Mouse (Mus musculus): Measurements from ENCODE around the gene Ano4. TPM values are rescaled to one million over a fixed set of nuclear protein-coding genes. Genes with fewer than 3 reads are reported as not detected.

The Ano4 gene
- 2.5 and 4.1 TPM in 2 replicates for polyA plus RNA-seq (2014; fragmentation: Nextera tagmentation; extraction: Ambion mirVana)

- no peak within 1 kb of the TSS for H3K27ac ChIP-seq (ENCODE audit: low read depth, low read length)
- DNase-seq (ENCODE audit: low spot score) (peak; percentile 54), ATAC-seq (ENCODE audit: low FRiP score) (peak; percentile 82)
- peak within 1 kb of the TSS; percentile 68 for H3K4me2 ChIP-seq (replicated peaks; ENCODE audit: low read depth, low read length)
- no peaks in the 10 kb centered on the region for H3K9me3 ChIP-seq (ENCODE audit: control insufficient read depth, low read length)
- no peaks in the 10 kb centered on the region for H3K36me3 ChIP-seq (ENCODE audit: control insufficient read depth, insufficient read depth, low read length)
- H3K4me3 ChIP-seq (ENCODE audit: low read depth, low read length): peak within 1 kb of the TSS; percentile 41
- under 1% methylated on average over 65 of the region's 70 CpGs for WGBS
- H3K9ac ChIP-seq (ENCODE audit: low read depth, low read length): peak within 1 kb of the TSS; percentile 45; the same call in 1 of the 2 replicates
- no peaks in the 10 kb centered on the region; the same call in 1 of the 2 replicates for H3K4me1 ChIP-seq (replicated peaks; ENCODE audit: control insufficient read depth, insufficient read depth, low read length)
- peaks cover 32% of the 10 kb centered on the region for H3K27me3 ChIP-seq (ENCODE audit: control insufficient read depth, insufficient read depth, low read length)
Observed at GRCm38 (mm10) chr10:89344491-89345195, at the start of gene Ano4. Gene Ano4, minus strand, starts transcription at chr10:89344762.

- no peaks in the 10 kb centered on the region for H3K9me3 ChIP-seq (ENCODE audit: control insufficient read depth, low read length)
- H3K36me3 ChIP-seq (ENCODE audit: control insufficient read depth, insufficient read depth, low read length): no peaks in the 10 kb centered on the region
- H3K27ac ChIP-seq (ENCODE audit: low read depth, low read length): no peak overlapping the region
- no peak for ATAC-seq (ENCODE audit: low FRiP score)
- WGBS: 43% methylated on average over 4 of the region's 4 CpGs
- no peaks in the 10 kb centered on the region for H3K4me1 ChIP-seq (replicated peaks; ENCODE audit: control insufficient read depth, insufficient read depth, low read length)
- no peak for DNase-seq (ENCODE audit: low spot score)
- no peak overlapping the region for H3K4me2 ChIP-seq (replicated peaks; ENCODE audit: low read depth, low read length)
- no peak overlapping the region for H3K9ac ChIP-seq (ENCODE audit: low read depth, low read length)
- no peaks in the 10 kb centered on the region for H3K27me3 ChIP-seq (ENCODE audit: control insufficient read depth, insufficient read depth, low read length)
- H3K4me3 ChIP-seq (ENCODE audit: low read depth, low read length): no peak overlapping the region
Observed at GRCm38 (mm10) chr10:89392687-89393086, 48.1 kb upstream of the Ano4 start.

- Histone ChIP-seq H3K4me3 (ENCODE audit: low read depth, low read length) (no peak overlapping the region), H3K4me1 (replicated peaks; ENCODE audit: control insufficient read depth, insufficient read depth, low read length) (no peaks in the 10 kb centered on the region), H3K36me3 (ENCODE audit: control insufficient read depth, insufficient read depth, low read length) (no peaks in the 10 kb centered on the region), H3K9ac (ENCODE audit: low read depth, low read length) (no peak overlapping the region), H3K27me3 (ENCODE audit: control insufficient read depth, insufficient read depth, low read length) (no peaks in the 10 kb centered on the region), H3K27ac (ENCODE audit: low read depth, low read length) (no peak overlapping the region), H3K4me2 (replicated peaks; ENCODE audit: low read depth, low read length) (no peak overlapping the region), H3K9me3 (ENCODE audit: control insufficient read depth, low read length) (no peaks in the 10 kb centered on the region)
- DNase-seq (ENCODE audit: low spot score) (no peak), ATAC-seq (ENCODE audit: low FRiP score) (no peak)
- WGBS: 82% methylated on average over 4 of the region's 4 CpGs
Observed at GRCm38 (mm10) chr10:89391571-89392163, 47.1 kb upstream of the Ano4 start.

- Histone ChIP-seq H3K9me3 (ENCODE audit: control insufficient read depth, low read length) (no peaks in the 10 kb centered on the region), H3K36me3 (ENCODE audit: control insufficient read depth, insufficient read depth, low read length) (no peaks in the 10 kb centered on the region), H3K27me3 (ENCODE audit: control insufficient read depth, insufficient read depth, low read length) (no peaks in the 10 kb centered on the region), H3K9ac (ENCODE audit: low read depth, low read length) (no peak overlapping the region), H3K27ac (ENCODE audit: low read depth, low read length) (no peak overlapping the region), H3K4me3 (ENCODE audit: low read depth, low read length) (no peak overlapping the region), H3K4me1 (replicated peaks; ENCODE audit: control insufficient read depth, insufficient read depth, low read length) (no peaks in the 10 kb centered on the region), H3K4me2 (replicated peaks; ENCODE audit: low read depth, low read length) (no peak overlapping the region)
- 88% methylated on average over 3 of the region's 3 CpGs for WGBS
- ATAC-seq (ENCODE audit: low FRiP score): no peak
- DNase-seq (ENCODE audit: low spot score): no peak
Observed at GRCm38 (mm10) chr10:89386461-89386860, 41.9 kb upstream of the Ano4 start.

GRCm38 (mm10) chr10:89383462-89383861 is 38.9 kb upstream of the Ano4 start:
- DNase-seq (ENCODE audit: low spot score) (peak; percentile 89), ATAC-seq (ENCODE audit: low FRiP score) (peak; percentile 77; the same call in 1 of the 2 replicates)
- Histone ChIP-seq H3K9me3 (ENCODE audit: control insufficient read depth, low read length) (no peaks in the 10 kb centered on the region), H3K4me3 (ENCODE audit: low read depth, low read length) (no peak overlapping the region), H3K4me2 (replicated peaks; ENCODE audit: low read depth, low read length) (no peak overlapping the region), H3K4me1 (replicated peaks; ENCODE audit: control insufficient read depth, insufficient read depth, low read length) (no peaks in the 10 kb centered on the region), H3K9ac (ENCODE audit: low read depth, low read length) (no peak overlapping the region), H3K36me3 (ENCODE audit: control insufficient read depth, insufficient read depth, low read length) (no peaks in the 10 kb centered on the region), H3K27ac (ENCODE audit: low read depth, low read length) (no peak overlapping the region), H3K27me3 (ENCODE audit: control insufficient read depth, insufficient read depth, low read length) (no peaks in the 10 kb centered on the region)
- 5% methylated on average over 5 of the region's 5 CpGs for WGBS

GRCm38 (mm10) chr10:89377750-89378149 is 33.2 kb upstream of the Ano4 start:
- Histone ChIP-seq H3K9ac (ENCODE audit: low read depth, low read length) (no peak overlapping the region), H3K36me3 (ENCODE audit: control insufficient read depth, insufficient read depth, low read length) (no peaks in the 10 kb centered on the region), H3K27me3 (ENCODE audit: control insufficient read depth, insufficient read depth, low read length) (no peaks in the 10 kb centered on the region), H3K9me3 (ENCODE audit: control insufficient read depth, low read length) (no peaks in the 10 kb centered on the region), H3K4me1 (replicated peaks; ENCODE audit: control insufficient read depth, insufficient read depth, low read length) (no peaks in the 10 kb centered on the region), H3K4me2 (replicated peaks; ENCODE audit: low read depth, low read length) (no peak overlapping the region), H3K4me3 (ENCODE audit: low read depth, low read length) (no peak overlapping the region), H3K27ac (ENCODE audit: low read depth, low read length) (no peak overlapping the region)
- ATAC-seq (ENCODE audit: low FRiP score) (no peak), DNase-seq (ENCODE audit: low spot score) (no peak)
- WGBS: 77% methylated on average over 4 of the region's 4 CpGs

GRCm38 (mm10) chr10:89370051-89370450 is 25.5 kb upstream of the Ano4 start:
- Histone ChIP-seq H3K27me3 (ENCODE audit: control insufficient read depth, insufficient read depth, low read length) (no peaks in the 10 kb centered on the region), H3K9me3 (ENCODE audit: control insufficient read depth, low read length) (no peaks in the 10 kb centered on the region), H3K27ac (ENCODE audit: low read depth, low read length) (no peak overlapping the region), H3K4me3 (ENCODE audit: low read depth, low read length) (no peak overlapping the region), H3K4me1 (replicated peaks; ENCODE audit: control insufficient read depth, insufficient read depth, low read length) (no peaks in the 10 kb centered on the region), H3K36me3 (ENCODE audit: control insufficient read depth, insufficient read depth, low read length) (no peaks in the 10 kb centered on the region), H3K4me2 (replicated peaks; ENCODE audit: low read depth, low read length) (no peak overlapping the region), H3K9ac (ENCODE audit: low read depth, low read length) (no peak overlapping the region)
- no peak for ATAC-seq (ENCODE audit: low FRiP score)
- WGBS: 52% methylated on average over 1 of the region's 1 CpGs
- DNase-seq (ENCODE audit: low spot score): no peak

GRCm38 (mm10) chr10:89358933-89359332 is 14.4 kb upstream of the Ano4 start:
- Histone ChIP-seq H3K9ac (ENCODE audit: low read depth, low read length) (no peak overlapping the region), H3K4me2 (replicated peaks; ENCODE audit: low read depth, low read length) (no peak overlapping the region), H3K9me3 (ENCODE audit: control insufficient read depth, low read length) (no peaks in the 10 kb centered on the region), H3K27ac (ENCODE audit: low read depth, low read length) (no peak overlapping the region), H3K4me1 (replicated peaks; ENCODE audit: control insufficient read depth, insufficient read depth, low read length) (no peaks in the 10 kb centered on the region), H3K27me3 (ENCODE audit: control insufficient read depth, insufficient read depth, low read length) (no peaks in the 10 kb centered on the region), H3K4me3 (ENCODE audit: low read depth, low read length) (no peak overlapping the region), H3K36me3 (ENCODE audit: control insufficient read depth, insufficient read depth, low read length) (no peaks in the 10 kb centered on the region)
- DNase-seq (ENCODE audit: low spot score): no peak
- ATAC-seq (ENCODE audit: low FRiP score): no peak
- 81% methylated on average over 3 of the region's 3 CpGs for WGBS

GRCm38 (mm10) chr10:89354639-89355038 is 10.1 kb upstream of the Ano4 start:
- DNase-seq (ENCODE audit: low spot score) (no peak), ATAC-seq (ENCODE audit: low FRiP score) (no peak)
- no peak overlapping the region for H3K9ac ChIP-seq (ENCODE audit: low read depth, low read length)
- H3K4me1 ChIP-seq (replicated peaks; ENCODE audit: control insufficient read depth, insufficient read depth, low read length): no peaks in the 10 kb centered on the region
- H3K36me3 ChIP-seq (ENCODE audit: control insufficient read depth, insufficient read depth, low read length): no peaks in the 10 kb centered on the region
- H3K4me2 ChIP-seq (replicated peaks; ENCODE audit: low read depth, low read length): no peak overlapping the region
- H3K9me3 ChIP-seq (ENCODE audit: control insufficient read depth, low read length): no peaks in the 10 kb centered on the region
- no peaks in the 10 kb centered on the region for H3K27me3 ChIP-seq (ENCODE audit: control insufficient read depth, insufficient read depth, low read length)
- H3K27ac ChIP-seq (ENCODE audit: low read depth, low read length): no peak overlapping the region
- H3K4me3 ChIP-seq (ENCODE audit: low read depth, low read length): no peak overlapping the region
- WGBS: 97% methylated on average over 2 of the region's 2 CpGs
